Mouse (Mus musculus): ENCODE results near the gene Col23a1.
A peak's percentile ranks its signal among the peaks of the same experiment; 100 is the strongest.

The Col23a1 gene

GRCm38 (mm10) chr11:51289564-51290041, at the start of gene Col23a1:
TSS of gene Col23a1 (plus strand) at chr11:51289920.
- peak; percentile 71 for DNase-seq (ENCODE audit: low read depth)

DNA sequence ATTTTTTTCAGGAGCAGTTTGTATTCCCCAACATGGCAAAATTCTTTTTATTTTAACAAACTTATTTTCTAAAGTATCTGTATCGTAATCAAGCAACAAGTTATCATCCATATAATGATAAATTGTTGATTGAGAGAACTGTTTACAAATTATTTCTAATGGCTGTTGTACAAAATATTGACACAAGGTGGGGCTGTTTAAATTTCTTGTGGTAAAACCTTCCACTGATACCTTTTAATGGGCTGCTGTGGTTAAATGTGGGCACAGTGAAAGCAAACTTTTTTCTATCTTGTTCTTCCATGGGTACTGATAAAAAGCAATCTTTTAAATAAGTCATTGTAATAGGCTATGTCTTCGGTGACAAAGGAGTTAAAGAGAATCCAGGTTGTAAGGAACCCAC, 46.8 kb upstream of the Col23a1 start:
- DNase-seq (ENCODE audit: low read depth), result peak; percentile 11

GRCm38 (mm10) chr11:51257006-51257405, 32.7 kb upstream of the Col23a1 start:
- no peak for DNase-seq (ENCODE audit: low read depth)

GRCm38 (mm10) chr11:51261680-51262219, 28.0 kb upstream of the Col23a1 start, which contains the start of gene Clk4:
TSS of gene Clk4 (plus strand) at chr11:51261730.
- DNase-seq (ENCODE audit: low read depth), result no peak

GRCm38 (mm10) chr11:51262342-51263285, 27.1 kb upstream of the Col23a1 start, which contains the start of gene BC049762:
TSS of gene BC049762 (minus strand) at chr11:51263046.
- DNase-seq (ENCODE audit: low read depth), result peak; percentile 99

DNA sequence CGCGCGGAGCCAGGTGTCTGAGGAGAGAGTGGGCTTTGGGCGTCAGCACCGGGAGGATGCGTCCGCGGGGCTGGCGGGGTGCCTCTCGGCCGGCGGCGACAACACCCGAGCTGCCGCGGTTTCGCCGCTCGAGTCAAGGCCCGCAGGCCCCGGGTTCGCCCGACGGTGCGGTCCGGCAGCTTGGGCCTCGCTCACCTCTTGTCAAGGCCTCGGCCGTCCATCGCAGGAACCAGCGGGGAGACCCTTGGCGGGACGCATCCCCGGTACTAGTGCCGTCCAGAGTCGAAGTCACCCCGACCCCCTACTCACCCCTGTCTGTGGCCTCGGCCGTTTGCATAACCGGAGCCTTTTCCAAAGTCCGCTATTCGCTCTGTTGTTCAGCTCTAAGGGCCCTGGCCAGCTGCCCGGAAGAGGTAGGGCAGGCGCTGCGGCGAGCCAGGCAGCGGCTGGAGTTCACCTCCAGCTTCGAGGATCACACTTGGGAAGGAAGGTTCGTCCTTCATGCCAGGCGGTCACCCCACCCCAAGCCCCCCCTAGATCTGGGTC, 26.4 kb upstream of the Col23a1 start:
- peak; percentile 85 for DNase-seq (ENCODE audit: low read depth)

GRCm38 (mm10) chr11:51264352-51264751, 25.4 kb upstream of the Col23a1 start:
- DNase-seq (ENCODE audit: low read depth), result peak; percentile 83

DNA sequence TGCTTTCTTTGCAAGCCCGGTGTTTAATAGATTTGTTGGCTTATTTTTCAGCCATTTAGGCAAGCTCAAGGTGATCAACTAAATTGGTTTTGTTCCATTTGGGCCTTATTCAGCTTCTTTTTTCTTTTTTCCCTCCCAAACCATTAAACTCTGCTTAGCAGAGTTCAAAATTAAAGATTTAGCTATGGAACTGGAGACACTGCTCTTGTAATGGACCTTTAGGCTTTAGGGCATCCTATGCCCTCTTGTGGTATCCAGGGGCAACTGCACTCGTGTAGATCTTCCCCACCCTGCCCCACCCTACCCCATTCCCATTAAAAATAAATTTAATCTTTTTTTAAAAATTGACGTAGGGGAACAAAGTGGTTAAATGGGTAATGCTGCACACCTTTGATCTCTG, 24.4 kb upstream of the Col23a1 start:
- peak; percentile 63 for DNase-seq (ENCODE audit: low read depth)

- no peak for DNase-seq (ENCODE audit: low read depth)
Measured at GRCm38 (mm10) chr11:51274418-51274817, 15.3 kb upstream of the Col23a1 start.

DNA sequence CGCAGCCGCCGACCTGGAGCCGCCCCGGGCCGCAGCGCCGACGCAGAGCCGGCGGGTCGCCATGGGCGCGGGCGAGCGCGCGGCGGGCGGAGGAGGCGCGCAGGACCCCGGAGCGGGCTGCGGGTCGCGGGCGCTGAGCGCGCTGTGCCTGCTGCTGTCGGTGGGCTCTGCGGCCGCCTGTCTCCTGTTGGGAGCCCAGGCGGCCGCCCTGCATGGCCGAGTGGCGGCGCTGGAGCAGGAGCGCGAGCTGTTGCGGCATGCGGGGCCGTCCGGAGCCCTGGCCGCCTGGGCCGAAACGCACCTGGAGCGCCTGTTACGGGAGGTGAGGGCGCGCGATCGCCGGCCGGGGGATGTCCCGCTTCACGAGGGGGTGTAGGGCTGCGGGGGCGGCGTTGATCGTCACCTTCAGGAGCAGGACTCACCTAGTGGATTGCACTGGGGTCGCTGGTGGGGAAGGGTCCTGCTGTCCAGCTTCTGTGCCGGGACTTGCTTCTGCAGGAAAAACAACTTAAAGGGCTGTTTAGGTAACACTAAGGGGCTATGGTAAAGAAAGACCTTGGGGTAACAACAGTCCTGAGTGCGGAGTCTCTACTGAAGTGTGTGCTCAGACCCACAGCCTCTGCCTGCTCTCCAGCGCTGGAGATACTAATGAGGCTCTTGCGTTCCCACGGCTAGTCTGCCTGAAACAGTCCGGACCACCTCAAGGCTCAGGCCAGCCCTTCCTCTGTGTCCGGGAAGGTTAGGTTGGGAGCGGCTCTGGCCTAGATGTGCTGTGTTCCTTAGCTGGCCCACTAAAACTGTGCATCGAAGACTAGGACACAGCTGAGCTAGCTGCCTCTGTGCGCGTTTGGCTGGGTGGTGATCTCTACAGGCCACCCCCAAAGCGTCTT, 591 bp downstream of the Col23a1 start:
- DNase-seq (ENCODE audit: low read depth), result no peak

DNA sequence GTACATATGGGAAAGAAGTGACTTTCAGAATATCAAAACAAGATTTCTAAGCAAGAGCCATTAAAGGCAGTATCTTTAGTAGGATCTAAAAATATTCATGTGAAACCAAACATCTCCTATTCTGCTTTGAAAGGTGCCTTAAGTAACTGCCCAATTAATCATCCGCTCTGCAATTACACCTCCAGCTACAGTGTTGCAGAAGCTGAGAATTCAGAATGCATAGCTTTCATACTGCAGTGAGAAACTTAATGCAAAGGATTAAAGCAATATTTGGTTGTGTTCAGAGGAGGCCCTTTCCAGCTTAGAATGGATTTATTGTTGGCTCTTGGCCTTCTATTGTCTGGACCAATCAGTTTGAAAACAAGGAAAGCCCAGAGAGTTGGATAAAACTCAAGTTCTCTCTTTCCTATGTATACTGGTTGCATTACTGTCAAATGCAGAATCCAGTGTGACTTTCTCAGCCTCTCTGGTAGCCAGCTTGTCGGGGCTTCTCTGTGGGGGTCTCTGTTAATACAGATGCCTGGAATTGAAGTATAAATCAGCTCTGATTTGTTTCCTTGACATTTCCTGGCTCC, 4.3 kb downstream of the Col23a1 start:
- DNase-seq (ENCODE audit: low read depth), result no peak

DNA sequence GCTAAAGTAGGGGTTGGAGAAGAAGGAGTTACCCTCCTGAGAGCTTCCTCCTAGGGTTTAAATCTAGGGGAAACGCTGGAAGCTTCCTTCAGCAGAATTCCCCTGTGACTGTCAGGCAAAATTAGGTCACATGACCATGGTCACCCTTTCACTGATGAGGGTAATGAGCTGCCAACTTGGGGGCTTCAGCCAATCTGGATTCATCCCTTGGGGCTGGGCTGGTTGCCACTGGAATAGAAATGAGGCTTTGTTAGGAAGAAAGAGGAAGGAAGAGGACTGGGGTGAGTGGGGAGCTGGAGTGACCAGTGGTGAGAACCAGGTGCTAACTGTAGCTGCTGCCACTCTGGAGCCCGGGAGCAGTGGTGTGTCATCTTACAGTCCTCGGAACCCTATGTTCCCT, 6.0 kb downstream of the Col23a1 start:
- DNase-seq (ENCODE audit: low read depth), result no peak

DNA sequence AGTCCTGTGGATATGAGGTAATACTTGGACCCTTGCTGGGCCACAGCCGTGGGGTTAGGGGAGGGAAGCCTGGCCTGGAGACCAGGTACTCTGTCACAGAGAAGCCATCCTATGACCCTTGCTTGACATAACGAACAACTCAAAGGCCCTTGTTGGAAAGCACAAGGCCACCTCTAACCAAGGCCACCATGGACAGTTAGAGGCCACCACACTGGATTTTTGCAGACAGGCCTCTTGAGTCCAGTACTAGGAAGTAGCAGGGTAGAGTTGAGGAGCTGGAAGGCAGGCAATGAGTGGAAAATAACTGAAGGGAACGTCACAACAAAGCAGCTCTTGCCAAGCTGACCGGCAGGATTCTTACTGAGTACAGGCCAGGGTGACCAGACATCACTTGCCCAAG, 9.0 kb downstream of the Col23a1 start:
- no peak for DNase-seq (ENCODE audit: low read depth)

DNA sequence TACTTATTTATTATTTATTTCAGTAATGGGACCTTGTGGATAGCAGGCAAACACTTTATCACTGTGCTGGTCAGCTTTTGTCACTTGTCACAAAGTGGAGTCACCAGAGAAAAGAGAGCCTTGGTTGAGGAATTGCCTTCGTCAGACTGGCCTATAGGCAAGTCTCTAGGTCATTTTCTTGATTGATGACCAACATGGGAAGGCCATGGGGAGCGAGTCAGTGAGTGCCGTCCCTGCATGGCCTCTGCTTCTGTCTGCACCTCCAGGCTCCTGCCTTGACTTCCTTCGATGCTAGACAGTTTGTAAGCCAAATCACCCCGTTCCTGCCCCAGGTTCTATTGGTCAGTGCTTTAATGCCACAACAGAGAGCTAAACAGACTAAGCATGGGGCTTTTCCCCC, 12.7 kb downstream of the Col23a1 start:
- no peak for DNase-seq (ENCODE audit: low read depth)

- DNase-seq (ENCODE audit: low read depth), result no peak
Measured at GRCm38 (mm10) chr11:51303981-51304553, 14.3 kb downstream of the Col23a1 start.

DNA sequence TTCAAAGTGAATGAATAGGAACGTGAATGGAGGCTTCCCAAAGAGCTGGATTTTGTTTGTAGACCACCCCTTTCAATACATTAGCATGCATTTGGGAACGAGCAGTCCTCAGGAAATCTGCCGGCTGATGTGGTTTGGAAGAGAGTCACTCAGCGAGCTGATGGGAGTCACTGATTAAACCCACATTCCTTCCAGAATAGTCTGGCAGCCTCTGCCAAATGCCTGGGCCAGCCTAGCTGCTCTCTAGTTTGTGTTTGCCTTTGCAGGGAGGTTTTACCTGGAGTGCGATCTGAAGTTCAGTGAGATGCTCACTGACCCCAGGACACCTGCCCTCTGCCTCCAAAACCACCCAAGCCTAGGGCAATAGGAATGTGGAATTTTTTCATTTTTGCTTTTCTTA, 18.6 kb downstream of the Col23a1 start:
- peak; percentile 48 for DNase-seq (ENCODE audit: low read depth)

GRCm38 (mm10) chr11:51311846-51312245, 22.1 kb downstream of the Col23a1 start:
- DNase-seq (ENCODE audit: low read depth), result no peak

DNA sequence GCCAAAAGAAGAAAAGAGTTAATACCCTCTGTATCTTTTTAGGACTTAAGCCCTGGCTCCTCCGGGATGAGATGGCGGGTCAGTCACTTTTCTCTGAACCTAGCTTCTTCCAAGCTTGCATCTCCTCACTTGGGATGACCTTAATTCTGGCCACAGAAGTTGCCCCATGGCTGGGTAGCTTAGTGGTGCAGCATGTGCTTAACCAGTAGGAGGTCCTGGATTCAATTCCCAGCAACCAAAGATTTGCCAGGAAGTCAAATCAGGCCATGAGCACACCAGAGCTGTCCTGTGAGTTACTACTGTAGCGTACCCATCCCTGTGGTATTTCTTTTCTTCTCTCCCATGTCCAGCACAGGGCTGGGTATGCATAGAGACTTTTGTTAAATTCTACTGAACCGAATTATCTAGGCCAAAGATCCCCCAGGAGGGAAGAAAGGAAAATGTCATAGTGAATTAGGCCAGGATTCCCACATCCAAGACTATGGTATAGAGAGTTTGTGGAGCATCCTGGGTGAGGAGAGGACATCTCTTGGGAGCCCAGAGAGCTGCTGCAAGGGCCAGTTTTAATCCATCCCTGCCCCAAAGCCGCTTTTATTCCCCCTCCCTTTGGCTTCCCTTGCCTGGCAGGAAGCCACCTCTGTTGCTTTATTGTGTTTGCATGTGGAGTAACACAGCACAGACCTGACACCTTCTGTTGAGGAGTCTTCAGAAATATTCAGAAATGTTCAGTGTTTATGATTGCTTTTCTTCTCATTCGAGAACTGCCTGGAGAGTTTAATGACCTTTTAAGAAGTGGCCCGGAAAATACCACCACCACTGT, 26.5 kb downstream of the Col23a1 start:
- DNase-seq (ENCODE audit: low read depth), result no peak

GRCm38 (mm10) chr11:51320609-51321008, 30.9 kb downstream of the Col23a1 start:
- DNase-seq (ENCODE audit: low read depth), result no peak

DNA sequence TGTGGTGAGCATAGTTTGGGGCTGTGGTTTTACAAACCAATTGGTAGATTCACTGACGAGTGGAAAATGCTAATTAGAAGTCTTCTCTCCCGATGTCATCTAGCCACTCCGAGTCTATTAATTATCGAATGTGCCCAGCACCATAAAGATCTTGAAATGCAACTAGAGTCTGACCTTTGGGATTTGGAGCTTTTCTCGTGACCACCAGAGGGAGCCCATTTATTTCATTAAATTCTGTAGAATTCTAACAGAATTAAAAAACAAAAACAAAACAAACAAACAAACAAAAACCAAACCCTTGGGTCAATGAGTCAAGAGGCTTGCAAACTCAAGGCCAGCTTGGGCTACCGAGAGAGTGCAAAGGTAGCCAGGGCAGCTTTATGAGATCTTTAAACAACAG, 37.2 kb downstream of the Col23a1 start:
- DNase-seq (ENCODE audit: low read depth), result peak; percentile 49

All from NIH3T3 (cell line).